Mouse (Mus musculus): ENCODE data around the gene Gsdma3. TPM values are rescaled to one million over a fixed set of nuclear protein-coding genes. Genes with fewer than 3 reads are reported as not detected.

The Gsdma3 gene
- polyA plus RNA-seq, 1 experiment from 2014 or later: not detected

DNA sequence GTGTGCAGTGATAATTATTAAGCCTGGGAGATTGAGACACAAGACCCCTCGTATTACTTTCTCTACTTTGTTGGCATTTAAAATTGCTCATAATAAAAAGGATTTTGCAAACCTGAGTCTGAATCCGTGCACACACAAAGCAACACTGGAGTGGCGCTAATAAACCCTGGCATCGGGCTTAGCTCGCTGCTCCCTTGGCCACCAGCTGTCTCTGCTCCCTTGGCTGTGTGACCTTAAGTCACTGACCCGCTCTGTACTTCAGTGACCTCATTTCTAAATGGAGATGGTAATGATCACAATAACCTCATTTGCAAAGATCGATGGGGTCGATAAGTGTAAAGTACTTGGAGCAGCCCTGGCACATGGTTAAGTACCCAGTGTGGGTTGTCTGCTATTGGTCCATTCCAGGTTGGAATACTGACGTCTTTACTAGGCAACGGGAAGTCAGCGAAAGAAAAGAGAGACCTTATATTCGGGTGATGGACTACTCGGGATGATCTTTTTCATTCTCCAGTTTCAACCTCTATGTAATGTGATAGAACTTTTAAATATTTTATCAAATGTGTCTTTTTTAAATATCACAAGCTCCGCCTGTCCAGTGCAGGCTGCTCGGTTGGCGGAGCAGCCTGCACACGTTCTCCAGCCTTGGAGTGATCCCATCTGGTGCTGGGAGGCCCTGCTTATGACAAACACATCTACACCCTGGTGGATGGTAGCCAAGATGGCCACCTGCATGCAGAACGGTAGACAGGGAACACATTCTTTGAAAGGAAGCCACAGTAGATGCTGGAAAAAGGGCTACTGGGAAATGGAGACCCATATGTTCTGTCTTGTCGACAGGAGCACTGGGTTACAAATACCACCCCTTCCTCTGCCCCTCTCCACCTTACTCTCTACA lies 35.4 kb upstream of the Gsdma3 start:
- peaks cover 32% of the 10 kb centered on the region for H3K4me1 ChIP-seq (ENCODE audit: control insufficient read depth, insufficient read depth, low read length)
- no peak overlapping the region for H3K9ac ChIP-seq (replicated peaks; ENCODE audit: low read depth, low read length)
- H3K9me3 ChIP-seq (ENCODE audit: control insufficient read depth, low read depth, low read length): no peaks in the 10 kb centered on the region
- H3K4me2 ChIP-seq (replicated peaks; ENCODE audit: low read depth, low read length): no peak overlapping the region
- H3K27ac ChIP-seq (ENCODE audit: low read length): no peak overlapping the region
- no peaks in the 10 kb centered on the region for H3K36me3 ChIP-seq (ENCODE audit: control insufficient read depth, insufficient read depth, low read length)
- no peak for ATAC-seq (ENCODE audit: insufficient number of reproducible peaks, insufficient read depth, low FRiP score, low read depth)
- H3K4me3 ChIP-seq (ENCODE audit: low read depth, low read length): no peak overlapping the region
- no peaks in the 10 kb centered on the region for H3K27me3 ChIP-seq (ENCODE audit: control insufficient read depth, insufficient read depth, low read length)
- 52% methylated on average over 19 of the region's 19 CpGs for WGBS

DNA sequence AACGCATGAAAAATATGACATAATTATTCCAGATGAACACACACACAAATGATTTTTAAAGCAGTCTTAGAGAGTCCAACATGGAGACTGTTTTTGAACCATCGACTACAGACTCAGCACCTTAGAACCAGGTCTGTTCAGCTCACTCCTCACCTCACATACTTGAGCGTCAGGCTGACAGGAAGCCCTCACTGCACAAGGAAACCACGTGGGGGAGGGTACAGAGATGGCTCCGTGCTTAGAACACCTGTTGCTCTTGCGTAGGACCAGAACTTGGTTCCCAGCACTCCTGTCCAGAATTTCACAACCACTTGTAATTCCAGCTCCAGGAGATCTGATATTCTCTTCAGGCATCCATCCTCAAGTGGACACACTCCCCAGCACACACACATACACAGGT lies 31.1 kb upstream of the Gsdma3 start:
- Histone ChIP-seq H3K4me2 (replicated peaks; ENCODE audit: low read depth, low read length) (no peak overlapping the region), H3K4me3 (ENCODE audit: low read depth, low read length) (no peak overlapping the region), H3K36me3 (ENCODE audit: control insufficient read depth, insufficient read depth, low read length) (no peaks in the 10 kb centered on the region), H3K27ac (ENCODE audit: low read length) (no peak overlapping the region), H3K27me3 (ENCODE audit: control insufficient read depth, insufficient read depth, low read length) (no peaks in the 10 kb centered on the region), H3K4me1 (ENCODE audit: control insufficient read depth, insufficient read depth, low read length) (peaks cover 11% of the 10 kb centered on the region; the same call in 1 of the 2 replicates), H3K9ac (replicated peaks; ENCODE audit: low read depth, low read length) (no peak overlapping the region), H3K9me3 (ENCODE audit: control insufficient read depth, low read depth, low read length) (no peaks in the 10 kb centered on the region)
- ATAC-seq (ENCODE audit: insufficient number of reproducible peaks, insufficient read depth, low FRiP score, low read depth): no peak
- WGBS: 73% methylated on average over 6 of the region's 6 CpGs

DNA sequence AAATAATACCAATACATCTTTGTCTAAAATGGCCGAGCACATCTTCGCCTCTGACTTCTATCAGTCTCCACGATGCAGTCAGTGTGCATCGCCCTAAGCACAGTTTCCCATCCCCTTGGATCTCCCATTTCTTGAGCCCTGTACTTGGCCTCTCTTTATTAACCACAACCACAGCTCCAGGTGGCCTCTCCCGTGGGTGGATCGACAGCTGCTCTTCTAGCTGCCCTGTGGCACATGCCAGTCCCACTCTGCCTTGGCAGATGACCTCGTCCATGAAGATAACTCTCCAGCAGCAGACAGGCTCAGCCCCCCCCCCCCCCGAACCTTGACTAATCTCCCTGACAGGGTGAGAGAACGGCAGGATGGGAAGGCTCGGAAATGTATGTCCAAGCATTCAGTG lies 30.7 kb upstream of the Gsdma3 start:
- H3K4me1 ChIP-seq (ENCODE audit: control insufficient read depth, insufficient read depth, low read length): peaks cover 11% of the 10 kb centered on the region; the same call in 1 of the 2 replicates
- H3K27ac ChIP-seq (ENCODE audit: low read length): no peak overlapping the region
- no peak overlapping the region for H3K9ac ChIP-seq (replicated peaks; ENCODE audit: low read depth, low read length)
- H3K36me3 ChIP-seq (ENCODE audit: control insufficient read depth, insufficient read depth, low read length): no peaks in the 10 kb centered on the region
- H3K9me3 ChIP-seq (ENCODE audit: control insufficient read depth, low read depth, low read length): no peaks in the 10 kb centered on the region
- H3K4me2 ChIP-seq (replicated peaks; ENCODE audit: low read depth, low read length): no peak overlapping the region
- H3K4me3 ChIP-seq (ENCODE audit: low read depth, low read length): no peak overlapping the region
- no peak for ATAC-seq (ENCODE audit: insufficient number of reproducible peaks, insufficient read depth, low FRiP score, low read depth)
- no peaks in the 10 kb centered on the region for H3K27me3 ChIP-seq (ENCODE audit: control insufficient read depth, insufficient read depth, low read length)
- WGBS: 75% methylated on average over 10 of the region's 10 CpGs

DNA sequence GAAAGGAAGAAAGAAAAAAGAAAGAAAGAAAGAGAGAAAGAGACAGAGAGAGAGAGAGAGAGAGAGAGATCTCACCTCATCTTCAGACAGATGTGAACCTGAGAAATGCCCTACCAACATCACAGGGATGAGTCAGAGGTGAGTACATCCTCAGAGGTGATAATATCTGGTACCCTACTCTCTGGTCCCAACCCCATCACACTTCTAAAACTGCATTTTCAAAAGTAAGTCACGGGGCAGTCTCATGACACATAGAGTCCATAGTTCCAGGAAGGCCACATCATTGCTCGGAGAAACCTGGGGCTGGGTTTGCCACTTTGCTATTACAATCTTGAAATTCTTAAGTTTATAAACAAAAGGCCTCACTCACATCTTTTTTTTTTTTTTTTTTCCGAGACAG lies 30.2 kb upstream of the Gsdma3 start:
- ATAC-seq (ENCODE audit: insufficient number of reproducible peaks, insufficient read depth, low FRiP score, low read depth): no peak
- WGBS: 59% methylated on average over 3 of the region's 3 CpGs
- Histone ChIP-seq H3K4me1 (ENCODE audit: control insufficient read depth, insufficient read depth, low read length) (peaks cover 9% of the 10 kb centered on the region; the same call in 1 of the 2 replicates), H3K27me3 (ENCODE audit: control insufficient read depth, insufficient read depth, low read length) (no peaks in the 10 kb centered on the region), H3K36me3 (ENCODE audit: control insufficient read depth, insufficient read depth, low read length) (no peaks in the 10 kb centered on the region), H3K9ac (replicated peaks; ENCODE audit: low read depth, low read length) (no peak overlapping the region), H3K9me3 (ENCODE audit: control insufficient read depth, low read depth, low read length) (no peaks in the 10 kb centered on the region), H3K4me2 (replicated peaks; ENCODE audit: low read depth, low read length) (no peak overlapping the region), H3K4me3 (ENCODE audit: low read depth, low read length) (no peak overlapping the region), H3K27ac (ENCODE audit: low read length) (no peak overlapping the region)

DNA sequence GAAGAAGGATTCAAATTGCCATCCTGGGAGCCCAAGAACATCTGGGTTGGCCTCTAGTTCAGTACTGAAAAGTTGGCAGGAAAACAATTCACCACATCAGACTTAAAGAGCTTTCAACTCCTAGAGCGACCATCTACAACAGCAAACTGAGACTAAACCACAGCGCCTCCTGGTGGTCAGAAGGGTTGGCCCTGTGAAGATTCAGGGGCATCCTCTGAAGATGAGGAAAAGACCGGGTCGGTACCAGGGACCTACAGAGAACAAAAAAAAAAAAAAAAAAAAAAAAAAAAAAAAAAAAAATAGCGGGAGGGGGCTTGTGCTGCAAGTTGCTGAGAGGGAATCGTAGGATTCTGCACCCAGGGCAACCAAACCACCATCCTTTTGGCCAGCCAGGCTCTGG lies 28.8 kb upstream of the Gsdma3 start:
- Histone ChIP-seq H3K27ac (ENCODE audit: low read length) (no peak overlapping the region), H3K4me2 (replicated peaks; ENCODE audit: low read depth, low read length) (no peak overlapping the region), H3K36me3 (ENCODE audit: control insufficient read depth, insufficient read depth, low read length) (no peaks in the 10 kb centered on the region), H3K27me3 (ENCODE audit: control insufficient read depth, insufficient read depth, low read length) (no peaks in the 10 kb centered on the region), H3K4me3 (ENCODE audit: low read depth, low read length) (no peak overlapping the region), H3K9me3 (ENCODE audit: control insufficient read depth, low read depth, low read length) (no peaks in the 10 kb centered on the region), H3K4me1 (ENCODE audit: control insufficient read depth, insufficient read depth, low read length) (no peaks in the 10 kb centered on the region; the same call in 1 of the 2 replicates), H3K9ac (replicated peaks; ENCODE audit: low read depth, low read length) (no peak overlapping the region)
- WGBS: 49% methylated on average over 6 of the region's 6 CpGs
- no peak for ATAC-seq (ENCODE audit: insufficient number of reproducible peaks, insufficient read depth, low FRiP score, low read depth)

DNA sequence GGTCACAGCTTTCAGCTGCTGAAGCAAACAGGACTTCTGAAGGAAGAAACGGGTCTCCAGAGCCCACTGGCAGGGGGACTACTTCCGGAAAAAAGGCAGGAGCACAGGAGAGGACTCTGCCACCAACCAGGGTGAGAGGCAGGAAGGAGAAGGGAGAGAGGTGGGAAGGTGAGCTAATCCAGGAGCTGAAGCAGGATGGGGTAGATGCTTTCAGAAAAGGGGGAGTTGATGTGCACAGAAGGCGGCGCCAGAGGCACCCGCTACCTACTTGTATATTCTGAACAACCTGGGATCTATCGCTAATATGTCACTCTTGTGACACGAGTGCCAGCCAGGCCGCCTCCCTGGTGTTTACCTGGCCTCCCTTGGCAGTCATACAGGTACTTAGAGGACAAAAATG lies 28.2 kb upstream of the Gsdma3 start, which contains the start of gene Lrrc3c:
Gene Lrrc3c, plus strand, starts transcription at position 301 of the 400 bp plus-strand sequence.
- no peaks in the 10 kb centered on the region for H3K27me3 ChIP-seq (ENCODE audit: control insufficient read depth, insufficient read depth, low read length)
- WGBS: 76% methylated on average over 8 of the region's 8 CpGs
- ATAC-seq (ENCODE audit: insufficient number of reproducible peaks, insufficient read depth, low FRiP score, low read depth): no peak
- no peak within 1 kb of the TSS for H3K9ac ChIP-seq (replicated peaks; ENCODE audit: low read depth, low read length)
- H3K4me1 ChIP-seq (ENCODE audit: control insufficient read depth, insufficient read depth, low read length): no peaks in the 10 kb centered on the region; the same call in 1 of the 2 replicates
- H3K27ac ChIP-seq (ENCODE audit: low read length): no peak within 1 kb of the TSS
- no peaks in the 10 kb centered on the region for H3K9me3 ChIP-seq (ENCODE audit: control insufficient read depth, low read depth, low read length)
- no peaks in the 10 kb centered on the region for H3K36me3 ChIP-seq (ENCODE audit: control insufficient read depth, insufficient read depth, low read length)
- no peak within 1 kb of the TSS for H3K4me3 ChIP-seq (ENCODE audit: low read depth, low read length)
- H3K4me2 ChIP-seq (replicated peaks; ENCODE audit: low read depth, low read length): no peak within 1 kb of the TSS

DNA sequence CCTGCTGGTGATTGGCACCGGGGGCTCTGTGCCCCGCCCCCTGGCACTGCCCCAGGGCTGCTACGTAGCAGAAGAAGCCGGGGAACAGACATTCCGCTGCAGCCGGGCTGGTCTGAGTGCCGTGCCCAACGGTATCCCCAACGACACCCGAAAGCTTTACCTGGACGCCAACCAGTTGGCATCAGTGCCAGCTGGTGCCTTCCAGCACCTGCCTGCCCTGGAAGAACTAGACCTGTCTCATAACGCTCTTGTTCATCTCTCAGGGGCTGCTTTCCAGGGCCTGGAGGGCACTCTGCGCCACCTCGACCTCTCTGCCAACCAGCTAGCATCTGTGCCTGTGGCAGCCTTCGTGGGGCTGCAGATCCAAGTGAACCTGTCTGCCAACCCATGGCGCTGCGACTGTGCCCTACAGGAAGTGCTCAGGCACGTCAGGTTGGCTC lies 27.3 kb upstream of the Gsdma3 start:
- Histone ChIP-seq H3K4me2 (replicated peaks; ENCODE audit: low read depth, low read length) (no peak overlapping the region), H3K27ac (ENCODE audit: low read length) (no peak overlapping the region), H3K27me3 (ENCODE audit: control insufficient read depth, insufficient read depth, low read length) (no peaks in the 10 kb centered on the region), H3K9ac (replicated peaks; ENCODE audit: low read depth, low read length) (no peak overlapping the region), H3K36me3 (ENCODE audit: control insufficient read depth, insufficient read depth, low read length) (no peaks in the 10 kb centered on the region), H3K4me3 (ENCODE audit: low read depth, low read length) (no peak overlapping the region), H3K4me1 (ENCODE audit: control insufficient read depth, insufficient read depth, low read length) (no peaks in the 10 kb centered on the region; the same call in 1 of the 2 replicates), H3K9me3 (ENCODE audit: control insufficient read depth, low read depth, low read length) (no peaks in the 10 kb centered on the region)
- ATAC-seq (ENCODE audit: insufficient number of reproducible peaks, insufficient read depth, low FRiP score, low read depth): no peak
- WGBS: 62% methylated on average over 18 of the region's 18 CpGs

DNA sequence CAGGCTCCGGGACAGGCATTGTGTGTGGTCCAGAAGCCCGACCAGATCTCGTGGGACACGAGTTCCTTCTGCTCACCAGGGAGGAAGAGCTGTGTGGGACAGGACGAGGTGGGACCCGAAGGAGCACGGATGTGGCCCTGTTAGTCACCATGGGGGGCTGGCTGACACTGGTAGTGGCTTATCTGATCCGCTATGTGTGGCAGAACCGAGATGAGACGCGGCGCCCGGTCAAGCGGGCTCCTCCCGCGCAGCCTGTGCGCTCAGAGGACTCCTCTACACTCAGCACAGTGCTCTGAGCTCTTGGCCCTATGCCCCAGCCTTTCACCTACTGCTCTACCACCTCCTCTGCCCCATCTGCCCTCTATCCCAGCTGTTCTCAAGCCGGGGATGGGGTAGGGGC lies 26.9 kb upstream of the Gsdma3 start:
- no peaks in the 10 kb centered on the region for H3K9me3 ChIP-seq (ENCODE audit: control insufficient read depth, low read depth, low read length)
- no peak overlapping the region for H3K27ac ChIP-seq (ENCODE audit: low read length)
- no peak overlapping the region for H3K9ac ChIP-seq (replicated peaks; ENCODE audit: low read depth, low read length)
- H3K4me1 ChIP-seq (ENCODE audit: control insufficient read depth, insufficient read depth, low read length): no peaks in the 10 kb centered on the region; the same call in 1 of the 2 replicates
- no peak overlapping the region for H3K4me3 ChIP-seq (ENCODE audit: low read depth, low read length)
- H3K4me2 ChIP-seq (replicated peaks; ENCODE audit: low read depth, low read length): no peak overlapping the region
- no peak for ATAC-seq (ENCODE audit: insufficient number of reproducible peaks, insufficient read depth, low FRiP score, low read depth)
- WGBS: 39% methylated on average over 18 of the region's 18 CpGs
- no peaks in the 10 kb centered on the region for H3K36me3 ChIP-seq (ENCODE audit: control insufficient read depth, insufficient read depth, low read length)
- H3K27me3 ChIP-seq (ENCODE audit: control insufficient read depth, insufficient read depth, low read length): no peaks in the 10 kb centered on the region
